Mouse (Mus musculus) megakaryocyte, embryonic 14.5 days (primary cell): ENCODE data around the gene Uaca. TPM values are rescaled to one million over a fixed set of nuclear protein-coding genes. Genes with fewer than 3 reads are reported as not detected.

ENCODE experiments used
- H3K27me3 ChIP-seq: replicated peaks from 2 replicates; pipeline ENCODE3; 2012; ENCODE audit warnings: inconsistent platforms
- H3K36me3 ChIP-seq: replicated peaks from 2 replicates; pipeline ENCODE3; 2012; ENCODE audit warnings: low read length, inconsistent platforms, mixed read lengths
- H3K4me1 ChIP-seq: 2 replicates; pipeline ENCODE4 v1.6.1; 2012; ENCODE audit warnings: inconsistent platforms
- H3K4me3 ChIP-seq: replicated peaks from 2 replicates; pipeline ENCODE3; 2012; ENCODE audit warnings: moderate library complexity, mild to moderate bottlenecking, inconsistent platforms
- H3K9me3 ChIP-seq: 2 replicates; pipeline ENCODE4 v1.6.1; 2012; ENCODE audit warnings: inconsistent platforms
- FLI1 ChIP-seq: IDR thresholded peaks from 2 replicates; pipeline ENCODE4 v1.6.1; 2012; ENCODE audit warnings: low read length, inconsistent platforms, mixed read lengths
- GATA1 ChIP-seq: IDR thresholded peaks from 3 replicates; pipeline ENCODE4 v1.6.1; 2012; ENCODE audit warnings: mixed read lengths, low read length, inconsistent platforms, borderline replicate concordance
- polyA plus RNA-seq: library from polyadenylated mRNA; stranded (reverse); fragments of >175 nt; gene quantifications from 2 replicates; pipeline ENCODE4 v1.2.3, GENCODE M21; 2012; ENCODE audit warnings: low replicate concordance; ENCODE audit not compliant: insufficient read depth

Uaca gene
- polyA plus RNA-seq, 1 experiment, result 2.5 TPM

- no peaks in the 10 kb centered on the region for H3K9me3 ChIP-seq
These were observed 99.2 kb downstream of the Uaca start for GRCm38 (mm10) chr9:60893511-60893910.

DNA sequence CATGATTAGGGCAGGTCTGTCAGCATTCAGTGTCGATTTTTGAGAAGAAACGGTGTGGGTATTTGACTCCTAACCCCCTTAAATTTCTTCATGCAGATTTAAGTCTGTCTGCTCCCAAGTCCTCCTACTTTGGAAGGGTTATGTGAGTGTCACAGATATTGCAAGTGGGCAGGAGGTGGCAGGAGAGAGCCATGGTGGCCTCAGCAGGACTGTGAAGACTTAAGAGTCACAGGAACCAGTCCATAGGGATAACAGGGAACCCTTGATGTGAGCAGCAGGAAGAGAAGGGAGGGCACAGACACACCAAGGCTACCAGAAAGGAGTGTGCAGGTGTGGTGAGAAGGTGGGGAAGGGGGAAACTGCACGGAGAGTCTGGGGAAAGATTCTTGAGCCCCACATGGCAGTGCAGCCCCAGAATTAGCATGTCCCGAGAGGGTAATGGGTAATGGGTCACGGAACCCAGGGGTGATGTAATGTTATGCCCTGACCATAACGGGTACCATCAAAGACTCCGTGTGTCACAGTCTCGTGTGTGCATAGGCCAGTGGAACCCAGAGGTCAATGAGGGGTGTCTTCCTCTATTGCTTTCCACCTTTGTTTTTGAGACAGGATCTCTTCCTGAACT is 101.3 kb downstream of the Uaca start:
- H3K4me1 ChIP-seq, result no peaks in the 10 kb centered on the region
- H3K9me3 ChIP-seq, result no peaks in the 10 kb centered on the region
- H3K4me3 ChIP-seq, result no peak overlapping the region
- peaks cover 68% of the 10 kb centered on the region for H3K27me3 ChIP-seq
- TF ChIP-seq FLI1 (no peak), GATA1 (no peak)
- no peaks in the 10 kb centered on the region for H3K36me3 ChIP-seq

More at GRCm38 (mm10) chr9:60893511-60893910, 99.2 kb downstream of the Uaca start:
- Histone ChIP-seq H3K36me3 (no peaks in the 10 kb centered on the region), H3K4me3 (no peak overlapping the region), H3K4me1 (no peaks in the 10 kb centered on the region), H3K27me3 (peaks cover 66% of the 10 kb centered on the region)
- TF ChIP-seq GATA1 (no peak), FLI1 (no peak)

- Histone ChIP-seq H3K36me3 (no peaks in the 10 kb centered on the region), H3K27me3 (peaks cover 68% of the 10 kb centered on the region), H3K9me3 (no peaks in the 10 kb centered on the region), H3K4me3 (no peak overlapping the region), H3K4me1 (no peaks in the 10 kb centered on the region)
- TF ChIP-seq GATA1 (no peak), FLI1 (no peak)
These were observed 104.1 kb downstream of the Uaca start for GRCm38 (mm10) chr9:60898291-60899020.

DNA sequence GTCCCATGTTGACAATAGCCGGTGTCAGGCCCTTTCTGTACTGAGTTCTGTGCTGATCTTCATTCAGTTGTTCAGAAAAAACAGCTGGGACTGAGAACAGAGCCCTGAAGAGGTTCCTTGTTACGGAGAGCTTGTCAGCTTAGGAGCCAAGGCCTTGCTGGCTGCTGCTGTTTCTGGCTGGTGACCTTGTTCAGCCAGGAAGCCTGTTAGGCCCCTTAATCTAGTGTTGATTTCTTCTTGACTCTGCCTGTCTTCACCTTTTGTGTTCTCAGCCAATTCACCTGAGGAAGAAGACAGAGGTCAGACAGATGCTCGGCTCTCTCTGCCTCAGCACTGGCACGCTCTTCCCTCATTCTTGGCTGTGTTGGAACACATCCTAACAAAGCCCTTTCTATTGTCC is 104.9 kb downstream of the Uaca start:
- Histone ChIP-seq H3K27me3 (peaks cover 62% of the 10 kb centered on the region), H3K9me3 (no peaks in the 10 kb centered on the region), H3K4me3 (no peak overlapping the region), H3K4me1 (no peaks in the 10 kb centered on the region), H3K36me3 (no peaks in the 10 kb centered on the region)
- TF ChIP-seq FLI1, result no peak
- no peak for TF ChIP-seq GATA1

- TF ChIP-seq GATA1 (no peak), FLI1 (no peak)
- no peaks in the 10 kb centered on the region for H3K4me1 ChIP-seq
- H3K9me3 ChIP-seq, result no peaks in the 10 kb centered on the region
- no peaks in the 10 kb centered on the region for H3K36me3 ChIP-seq
- H3K27me3 ChIP-seq, result peaks cover 54% of the 10 kb centered on the region
- no peak overlapping the region for H3K4me3 ChIP-seq
These were observed 105.6 kb downstream of the Uaca start for GRCm38 (mm10) chr9:60899797-60900459.

GRCm38 (mm10) chr9:60912266-60912665 is 117.9 kb downstream of the Uaca start:
- Histone ChIP-seq H3K4me1 (peaks cover 6% of the 10 kb centered on the region; the same call in 1 of the 2 replicates), H3K9me3 (peaks cover 18% of the 10 kb centered on the region)
- no peak for TF ChIP-seq FLI1
- no peak for TF ChIP-seq GATA1

GRCm38 (mm10) chr9:60913626-60914025 is 119.3 kb downstream of the Uaca start:
- Histone ChIP-seq H3K36me3 (no peaks in the 10 kb centered on the region), H3K27me3 (peaks cover 36% of the 10 kb centered on the region), H3K4me3 (no peak overlapping the region), H3K4me1 (0 out of 2 replicates have a peak, but pooled peaks cover 3% of the 10 kb centered on the region), H3K9me3 (peaks cover 18% of the 10 kb centered on the region)
- TF ChIP-seq GATA1 (no peak), FLI1 (no peak)

More at GRCm38 (mm10) chr9:60912266-60912665, 117.9 kb downstream of the Uaca start:
- Histone ChIP-seq H3K36me3 (no peaks in the 10 kb centered on the region), H3K4me3 (no peak overlapping the region), H3K27me3 (peaks cover 28% of the 10 kb centered on the region)

DNA sequence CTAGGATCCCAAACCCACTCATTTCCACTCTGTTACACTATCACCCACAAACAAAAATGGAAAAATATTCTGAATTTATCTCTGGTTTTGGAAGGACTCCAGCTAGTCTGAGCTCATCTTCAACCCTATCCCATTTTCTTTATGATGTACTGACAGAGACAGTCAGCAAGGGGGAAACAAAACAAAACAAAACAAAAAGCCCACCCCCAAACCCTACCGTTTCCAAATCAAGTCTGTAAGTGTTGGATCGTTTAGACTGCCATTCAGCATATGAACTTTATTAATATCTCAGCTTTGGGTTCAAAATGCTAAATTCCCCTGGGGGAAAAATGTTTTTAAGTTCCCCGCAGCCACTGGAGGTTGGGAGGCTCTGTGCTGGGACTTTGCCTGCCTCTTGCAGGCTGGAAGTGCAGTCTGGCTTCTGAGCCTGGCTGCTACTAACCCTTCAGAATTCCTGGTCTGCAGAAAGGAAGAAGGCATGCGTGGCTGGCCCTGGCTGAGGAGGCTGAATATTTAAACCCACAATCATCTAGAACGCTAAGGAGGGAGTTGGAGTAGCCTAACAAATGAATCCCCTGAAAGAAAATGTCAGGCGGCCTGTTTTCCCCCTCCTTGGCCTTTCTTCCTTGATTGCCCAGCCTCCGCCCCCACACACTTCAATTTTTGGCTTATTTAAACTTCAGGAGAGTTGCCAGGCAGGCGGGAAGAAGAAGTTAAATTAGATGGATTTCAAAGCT is 125.8 kb downstream of the Uaca start:
- H3K36me3 ChIP-seq, result no peaks in the 10 kb centered on the region
- H3K4me3 ChIP-seq, result no peak overlapping the region
- no peaks in the 10 kb centered on the region for H3K9me3 ChIP-seq
- TF ChIP-seq GATA1, result no peak
- no peak for TF ChIP-seq FLI1
- peaks cover 44% of the 10 kb centered on the region for H3K27me3 ChIP-seq
- H3K4me1 ChIP-seq, result 0 out of 2 replicates have a peak, but pooled peaks cover 3% of the 10 kb centered on the region

DNA sequence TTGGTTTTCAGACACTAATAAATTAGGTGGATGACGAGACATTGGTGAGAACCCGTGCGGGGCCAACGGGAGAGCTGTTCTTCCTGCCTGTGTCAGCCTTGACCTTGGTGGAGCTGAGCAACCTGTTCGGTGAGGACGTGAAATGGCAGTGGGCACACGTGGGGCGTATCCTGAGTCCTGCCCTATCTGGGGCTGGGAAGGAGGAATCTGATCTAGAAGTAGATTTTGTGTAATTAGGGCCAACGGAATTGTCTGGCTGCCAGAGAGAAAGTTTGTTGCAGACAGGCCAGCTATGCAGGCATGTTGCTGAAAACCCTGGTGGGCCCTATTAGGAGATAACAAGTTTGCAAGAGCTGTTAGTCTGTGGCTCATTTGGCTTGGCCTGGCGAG is 126.3 kb downstream of the Uaca start:
- Histone ChIP-seq H3K27me3 (peaks cover 44% of the 10 kb centered on the region), H3K4me3 (no peak overlapping the region), H3K9me3 (no peaks in the 10 kb centered on the region), H3K4me1 (no peaks in the 10 kb centered on the region), H3K36me3 (no peaks in the 10 kb centered on the region)
- TF ChIP-seq FLI1 (no peak), GATA1 (no peak)
